Mouse (Mus musculus): Measurements from ENCODE around the gene Rpgrip1l. TPM values are rescaled to one million over a fixed set of nuclear protein-coding genes. Genes with fewer than 3 reads are reported as not detected.

Rpgrip1l gene
- polyA plus RNA-seq, 1 experiment from 2014 or later, result 16.5 TPM

- no peaks in the 10 kb centered on the region for H3K9me3 ChIP-seq (replicated peaks; ENCODE audit: control insufficient read depth, low read length)
- no peaks in the 10 kb centered on the region for H3K4me1 ChIP-seq (ENCODE audit: control insufficient read depth, insufficient read depth, low read length)
- H3K36me3 ChIP-seq (replicated peaks; ENCODE audit: control insufficient read depth, insufficient read depth, low read depth, low read length), result no peaks in the 10 kb centered on the region
- no peak for ATAC-seq (replicated peaks; ENCODE audit: insufficient number of reproducible peaks, low FRiP score, low TSS enrichment, low read depth)
- H3K27me3 ChIP-seq (ENCODE audit: control insufficient read depth, insufficient read depth, low read length), result no peaks in the 10 kb centered on the region
- no peak for DNase-seq (ENCODE audit: low spot score)
- no peak overlapping the region for H3K4me3 ChIP-seq (ENCODE audit: low read depth, low read length)
- WGBS, result 93% methylated on average over 6 of the region's 6 CpGs
- no peak overlapping the region for H3K27ac ChIP-seq (replicated peaks; ENCODE audit: low read depth, low read length)
- H3K4me2 ChIP-seq (ENCODE audit: low read depth, low read length), result no peak overlapping the region
- no peak overlapping the region for H3K9ac ChIP-seq (replicated peaks; ENCODE audit: low read length)
Measured at GRCm38 (mm10) chr8:91250966-91251365, 62.1 kb downstream of the Rpgrip1l start.

GRCm38 (mm10) chr8:91249758-91250466 is 63.1 kb downstream of the Rpgrip1l start:
- Histone ChIP-seq H3K4me3 (ENCODE audit: low read depth, low read length) (no peak overlapping the region), H3K27me3 (ENCODE audit: control insufficient read depth, insufficient read depth, low read length) (no peaks in the 10 kb centered on the region), H3K4me1 (ENCODE audit: control insufficient read depth, insufficient read depth, low read length) (no peaks in the 10 kb centered on the region), H3K9ac (replicated peaks; ENCODE audit: low read length) (no peak overlapping the region), H3K27ac (replicated peaks; ENCODE audit: low read depth, low read length) (no peak overlapping the region), H3K9me3 (replicated peaks; ENCODE audit: control insufficient read depth, low read length) (no peaks in the 10 kb centered on the region), H3K36me3 (replicated peaks; ENCODE audit: control insufficient read depth, insufficient read depth, low read depth, low read length) (no peaks in the 10 kb centered on the region), H3K4me2 (ENCODE audit: low read depth, low read length) (no peak overlapping the region)
- DNase-seq (ENCODE audit: low spot score) (no peak), ATAC-seq (replicated peaks; ENCODE audit: insufficient number of reproducible peaks, low FRiP score, low TSS enrichment, low read depth) (no peak)
- WGBS, result 95% methylated on average over 9 of the region's 9 CpGs

- WGBS, result 64% methylated on average over 4 of the region's 4 CpGs
- no peaks in the 10 kb centered on the region for H3K27me3 ChIP-seq (ENCODE audit: control insufficient read depth, insufficient read depth, low read length)
- no peak for ATAC-seq (replicated peaks; ENCODE audit: insufficient number of reproducible peaks, low FRiP score, low TSS enrichment, low read depth)
- H3K4me3 ChIP-seq (ENCODE audit: low read depth, low read length), result no peak overlapping the region
- DNase-seq (ENCODE audit: low spot score), result no peak
- H3K9ac ChIP-seq (replicated peaks; ENCODE audit: low read length), result no peak overlapping the region
- H3K36me3 ChIP-seq (replicated peaks; ENCODE audit: control insufficient read depth, insufficient read depth, low read depth, low read length), result no peaks in the 10 kb centered on the region
- no peak overlapping the region for H3K4me2 ChIP-seq (ENCODE audit: low read depth, low read length)
- H3K27ac ChIP-seq (replicated peaks; ENCODE audit: low read depth, low read length), result no peak overlapping the region
- no peaks in the 10 kb centered on the region for H3K4me1 ChIP-seq (ENCODE audit: control insufficient read depth, insufficient read depth, low read length)
- no peaks in the 10 kb centered on the region for H3K9me3 ChIP-seq (replicated peaks; ENCODE audit: control insufficient read depth, low read length)
Measured at GRCm38 (mm10) chr8:91245821-91246454, 67.1 kb downstream of the Rpgrip1l start.

- Histone ChIP-seq H3K9me3 (replicated peaks; ENCODE audit: control insufficient read depth, low read length) (no peaks in the 10 kb centered on the region), H3K27ac (replicated peaks; ENCODE audit: low read depth, low read length) (no peak overlapping the region), H3K36me3 (replicated peaks; ENCODE audit: control insufficient read depth, insufficient read depth, low read depth, low read length) (no peaks in the 10 kb centered on the region), H3K4me2 (ENCODE audit: low read depth, low read length) (no peak overlapping the region), H3K9ac (replicated peaks; ENCODE audit: low read length) (no peak overlapping the region), H3K4me3 (ENCODE audit: low read depth, low read length) (no peak overlapping the region), H3K4me1 (ENCODE audit: control insufficient read depth, insufficient read depth, low read length) (no peaks in the 10 kb centered on the region), H3K27me3 (ENCODE audit: control insufficient read depth, insufficient read depth, low read length) (no peaks in the 10 kb centered on the region)
- no peak for DNase-seq (ENCODE audit: low spot score)
- WGBS, result 76% methylated on average over 1 of the region's 1 CpGs
- no peak for ATAC-seq (replicated peaks; ENCODE audit: insufficient number of reproducible peaks, low FRiP score, low TSS enrichment, low read depth)
Measured at GRCm38 (mm10) chr8:91242721-91243120, 70.3 kb downstream of the Rpgrip1l start.

GRCm38 (mm10) chr8:91241873-91242519 is 71.1 kb downstream of the Rpgrip1l start:
- Histone ChIP-seq H3K27ac (replicated peaks; ENCODE audit: low read depth, low read length) (no peak overlapping the region), H3K4me1 (ENCODE audit: control insufficient read depth, insufficient read depth, low read length) (no peaks in the 10 kb centered on the region), H3K9me3 (replicated peaks; ENCODE audit: control insufficient read depth, low read length) (no peaks in the 10 kb centered on the region), H3K4me3 (ENCODE audit: low read depth, low read length) (no peak overlapping the region), H3K9ac (replicated peaks; ENCODE audit: low read length) (no peak overlapping the region), H3K36me3 (replicated peaks; ENCODE audit: control insufficient read depth, insufficient read depth, low read depth, low read length) (no peaks in the 10 kb centered on the region), H3K27me3 (ENCODE audit: control insufficient read depth, insufficient read depth, low read length) (no peaks in the 10 kb centered on the region), H3K4me2 (ENCODE audit: low read depth, low read length) (no peak overlapping the region)
- 81% methylated on average over 8 of the region's 8 CpGs for WGBS
- ATAC-seq (replicated peaks; ENCODE audit: insufficient number of reproducible peaks, low FRiP score, low TSS enrichment, low read depth) (no peak), DNase-seq (ENCODE audit: low spot score) (no peak)

- no peak for ATAC-seq (replicated peaks; ENCODE audit: insufficient number of reproducible peaks, low FRiP score, low TSS enrichment, low read depth)
- no peaks in the 10 kb centered on the region for H3K36me3 ChIP-seq (replicated peaks; ENCODE audit: control insufficient read depth, insufficient read depth, low read depth, low read length)
- H3K27ac ChIP-seq (replicated peaks; ENCODE audit: low read depth, low read length), result no peak overlapping the region
- DNase-seq (ENCODE audit: low spot score), result no peak
- H3K27me3 ChIP-seq (ENCODE audit: control insufficient read depth, insufficient read depth, low read length), result no peaks in the 10 kb centered on the region
- H3K9me3 ChIP-seq (replicated peaks; ENCODE audit: control insufficient read depth, low read length), result no peaks in the 10 kb centered on the region
- no peak overlapping the region for H3K4me3 ChIP-seq (ENCODE audit: low read depth, low read length)
- H3K9ac ChIP-seq (replicated peaks; ENCODE audit: low read length), result no peak overlapping the region
- H3K4me1 ChIP-seq (ENCODE audit: control insufficient read depth, insufficient read depth, low read length), result no peaks in the 10 kb centered on the region
- whole genome bisulfite sequencing, result 50% methylated on average over 5 of the region's 5 CpGs
- no peak overlapping the region for H3K4me2 ChIP-seq (ENCODE audit: low read depth, low read length)
Measured at GRCm38 (mm10) chr8:91241371-91241770, 71.7 kb downstream of the Rpgrip1l start.

GRCm38 (mm10) chr8:91237191-91237590 is 75.9 kb downstream of the Rpgrip1l start:
- no peak overlapping the region for H3K27ac ChIP-seq (replicated peaks; ENCODE audit: low read depth, low read length)
- no peaks in the 10 kb centered on the region for H3K9me3 ChIP-seq (replicated peaks; ENCODE audit: control insufficient read depth, low read length)
- no peak overlapping the region for H3K4me2 ChIP-seq (ENCODE audit: low read depth, low read length)
- ATAC-seq (replicated peaks; ENCODE audit: insufficient number of reproducible peaks, low FRiP score, low TSS enrichment, low read depth) (no peak), DNase-seq (ENCODE audit: low spot score) (no peak)
- H3K27me3 ChIP-seq (ENCODE audit: control insufficient read depth, insufficient read depth, low read length), result no peaks in the 10 kb centered on the region
- H3K36me3 ChIP-seq (replicated peaks; ENCODE audit: control insufficient read depth, insufficient read depth, low read depth, low read length), result no peaks in the 10 kb centered on the region
- H3K9ac ChIP-seq (replicated peaks; ENCODE audit: low read length), result no peak overlapping the region
- WGBS, result 79% methylated on average over 2 of the region's 2 CpGs
- H3K4me1 ChIP-seq (ENCODE audit: control insufficient read depth, insufficient read depth, low read length), result no peaks in the 10 kb centered on the region
- no peak overlapping the region for H3K4me3 ChIP-seq (ENCODE audit: low read depth, low read length)

- DNase-seq (ENCODE audit: low spot score) (no peak), ATAC-seq (replicated peaks; ENCODE audit: insufficient number of reproducible peaks, low FRiP score, low TSS enrichment, low read depth) (no peak)
- no peak overlapping the region for H3K4me3 ChIP-seq (ENCODE audit: low read depth, low read length)
- H3K9me3 ChIP-seq (replicated peaks; ENCODE audit: control insufficient read depth, low read length), result no peaks in the 10 kb centered on the region
- H3K36me3 ChIP-seq (replicated peaks; ENCODE audit: control insufficient read depth, insufficient read depth, low read depth, low read length), result no peaks in the 10 kb centered on the region
- H3K27me3 ChIP-seq (ENCODE audit: control insufficient read depth, insufficient read depth, low read length), result no peaks in the 10 kb centered on the region
- H3K27ac ChIP-seq (replicated peaks; ENCODE audit: low read depth, low read length), result no peak overlapping the region
- 75% methylated on average over 2 of the region's 2 CpGs for WGBS
- H3K4me1 ChIP-seq (ENCODE audit: control insufficient read depth, insufficient read depth, low read length), result no peaks in the 10 kb centered on the region
- no peak overlapping the region for H3K9ac ChIP-seq (replicated peaks; ENCODE audit: low read length)
- H3K4me2 ChIP-seq (ENCODE audit: low read depth, low read length), result no peak overlapping the region
Measured at GRCm38 (mm10) chr8:91234097-91234496, 79.0 kb downstream of the Rpgrip1l start.

Data from embryonic facial prominence, embryonic 11.5 days (tissue).